Mouse (Mus musculus) heart, embryonic 10.5 days (tissue): Measurements from ENCODE around the gene Wdr3. TPM values are rescaled to one million over a fixed set of nuclear protein-coding genes. Genes with fewer than 3 reads are reported as not detected.

ENCODE experiments used
- DNase-seq: peaks from one replicate; pipeline ENCODE4 v3.0.0-alpha.2; 2017; ENCODE audit warnings: low spot score
- H3K27ac ChIP-seq: fragments of 300-500 bp; sonication (generic); 2 replicates; pipeline ENCODE4 v1.5.1; 2016; ENCODE audit warnings: mild to moderate bottlenecking
- H3K27me3 ChIP-seq: fragments of 300-500 bp; sonication (generic); 2 replicates; pipeline ENCODE4 v1.6.1; 2016; ENCODE audit warnings: mild to moderate bottlenecking; ENCODE audit not compliant: poor library complexity, insufficient read depth, severe bottlenecking
- H3K36me3 ChIP-seq: fragments of 300-500 bp; sonication (generic); 2 replicates; pipeline ENCODE4 v1.6.1; 2016; ENCODE audit warnings: mild to moderate bottlenecking, moderate library complexity
- H3K4me1 ChIP-seq: fragments of 300-500 bp; sonication (generic); 2 replicates; pipeline ENCODE4 v1.6.1; 2016; ENCODE audit warnings: mild to moderate bottlenecking
- H3K4me3 ChIP-seq: fragments of 300-500 bp; sonication (generic); 2 replicates; pipeline ENCODE4 v1.5.1; 2016; ENCODE audit warnings: mild to moderate bottlenecking, moderate library complexity
- H3K9me3 ChIP-seq: fragments of 300-500 bp; sonication (generic); 2 replicates; pipeline ENCODE4 v1.6.1; 2016; ENCODE audit warnings: mild to moderate bottlenecking, moderate library complexity
- WGBS: fragments of 180-500 bp; shearing (Covaris S2); methylation state at CpG from one replicate; pipeline ENCODE4 v1.1.7; 2016; 5-methylcytosine and 5-hydroxymethylcytosine counted together
- polyA plus RNA-seq: library from polyadenylated mRNA; unstranded; fragments of >200 nt; fragmentation: Nextera tagmentation; extraction: Ambion mirVana; gene quantifications from 2 replicates; pipeline ENCODE4 v1.2.1, GENCODE M21; 2016

The Wdr3 gene
- polyA plus RNA-seq, 1 experiment from 2014 or later: 43.8 TPM

GRCm38 (mm10) chr3:100122445-100122844 is 39.8 kb downstream of the Wdr3 start:
- H3K36me3 ChIP-seq: no peaks in the 10 kb centered on the region
- no peak overlapping the region for H3K27ac ChIP-seq
- 88% methylated on average over 1 of the region's 1 CpGs for WGBS
- H3K9me3 ChIP-seq: no peaks in the 10 kb centered on the region
- H3K4me3 ChIP-seq: no peak overlapping the region
- H3K4me1 ChIP-seq: no peaks in the 10 kb centered on the region
- no peaks in the 10 kb centered on the region for H3K27me3 ChIP-seq
- DNase-seq: no peak

- no peak for DNase-seq
- H3K27me3 ChIP-seq: no peaks in the 10 kb centered on the region
- 68% methylated on average over 2 of the region's 2 CpGs for WGBS
These were observed 40.2 kb downstream of the Wdr3 start for GRCm38 (mm10) chr3:100121961-100122360.

GRCm38 (mm10) chr3:100118681-100119080 is 43.5 kb downstream of the Wdr3 start:
- H3K4me1 ChIP-seq: no peaks in the 10 kb centered on the region
- H3K27ac ChIP-seq: no peak overlapping the region
- no peak overlapping the region for H3K4me3 ChIP-seq
- WGBS: 64% methylated on average over 2 of the region's 2 CpGs
- DNase-seq: no peak
- H3K9me3 ChIP-seq: no peaks in the 10 kb centered on the region
- H3K36me3 ChIP-seq: no peaks in the 10 kb centered on the region
- H3K27me3 ChIP-seq: no peaks in the 10 kb centered on the region

More at GRCm38 (mm10) chr3:100121961-100122360, 40.2 kb downstream of the Wdr3 start:
- no peaks in the 10 kb centered on the region for H3K36me3 ChIP-seq
- no peak overlapping the region for H3K4me3 ChIP-seq
- H3K9me3 ChIP-seq: no peaks in the 10 kb centered on the region
- H3K4me1 ChIP-seq: no peaks in the 10 kb centered on the region
- no peak overlapping the region for H3K27ac ChIP-seq

GRCm38 (mm10) chr3:100106736-100107135 is 55.5 kb downstream of the Wdr3 start:
- Histone ChIP-seq H3K9me3 (no peaks in the 10 kb centered on the region), H3K4me3 (no peak overlapping the region), H3K27ac (no peak overlapping the region), H3K36me3 (no peaks in the 10 kb centered on the region), H3K4me1 (no peaks in the 10 kb centered on the region), H3K27me3 (no peaks in the 10 kb centered on the region)
- 78% methylated on average over 2 of the region's 2 CpGs for WGBS
- no peak for DNase-seq

- Histone ChIP-seq H3K27me3 (no peaks in the 10 kb centered on the region), H3K4me3 (no peak overlapping the region), H3K27ac (no peak overlapping the region), H3K9me3 (no peaks in the 10 kb centered on the region), H3K4me1 (no peaks in the 10 kb centered on the region), H3K36me3 (no peaks in the 10 kb centered on the region)
- no peak for DNase-seq
- WGBS: 83% methylated on average over 3 of the region's 3 CpGs
These were observed 59.7 kb downstream of the Wdr3 start for GRCm38 (mm10) chr3:100102386-100103092.

Other genes with a start within 250 kb of the Wdr3 start
- gene Gdap2, start within 50 bp of the Wdr3 start, polyA plus RNA-seq: 24.9 and 25.4 TPM in 2 replicates